Mouse (Mus musculus): Measurements from ENCODE around the gene Ubl5. TPM values are rescaled to one million over a fixed set of nuclear protein-coding genes. Genes with fewer than 3 reads are reported as not detected.

Gene Ubl5
- polyA plus RNA-seq, 1 experiment, result 571 TPM

DNA sequence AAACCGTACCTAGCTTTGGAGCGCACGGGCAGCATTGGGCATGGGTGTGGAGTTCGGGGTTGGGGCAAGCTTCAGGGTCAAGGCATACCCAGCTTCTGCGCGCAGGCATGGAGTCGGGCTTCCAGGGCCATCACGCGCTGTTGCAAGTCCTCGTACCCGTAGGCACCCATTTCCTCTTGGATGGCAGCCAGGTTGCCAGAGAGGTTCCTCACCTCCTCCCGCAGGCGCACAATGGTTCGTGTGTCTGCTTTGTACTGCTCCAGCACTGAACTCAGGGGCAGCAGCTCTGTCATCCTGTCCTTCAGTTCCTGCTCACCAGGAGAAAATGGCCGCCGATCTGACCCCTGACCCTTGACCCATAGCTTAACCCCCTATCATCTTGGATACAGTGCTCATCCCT is 29.4 kb downstream of the Ubl5 start:
- DNase-seq, result no peak
- Histone ChIP-seq H3K4me3 (replicated peaks; ENCODE audit: insufficient read depth, low read depth, low read length) (no peak overlapping the region), H3K4me1 (ENCODE audit: control insufficient read depth, insufficient read depth, low read length) (no peaks in the 10 kb centered on the region), H3K27ac (ENCODE audit: insufficient read depth, low read length) (no peak overlapping the region), H3K27me3 (ENCODE audit: control insufficient read depth, insufficient read depth, low read length) (no peaks in the 10 kb centered on the region)
- no peak for TF ChIP-seq POLR2A (IDR thresholded peaks at IDR 0.05; ENCODE audit: borderline replicate concordance, insufficient read depth, low read length)
- TF ChIP-seq CTCF (IDR thresholded peaks at IDR 0.05; ENCODE audit: borderline replicate concordance, insufficient read depth, low read depth, low read length), result no peak
- WGBS, result 79% methylated on average over 16 of the region's 16 CpGs

DNA sequence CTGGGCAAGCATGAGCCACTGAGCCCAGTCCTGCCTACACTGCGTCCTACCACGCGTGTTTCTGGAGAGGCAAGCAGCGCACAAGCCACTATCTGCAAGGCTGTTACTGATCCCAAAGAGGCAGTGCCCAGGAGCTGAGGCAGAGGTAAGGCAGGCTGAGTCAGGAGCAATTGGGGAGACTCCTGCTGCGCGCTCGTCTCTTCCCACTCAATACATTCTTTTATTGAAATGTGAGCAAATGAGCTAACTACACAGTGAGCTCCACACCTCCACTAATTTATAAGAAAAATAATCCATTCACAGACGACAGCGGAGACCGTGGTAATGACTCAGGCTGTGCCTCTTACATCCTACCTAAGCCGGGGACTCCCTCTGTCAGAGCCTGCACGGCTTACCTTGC is 35.2 kb downstream of the Ubl5 start:
- H3K27ac ChIP-seq (ENCODE audit: insufficient read depth, low read length), result no peak overlapping the region
- no peak for DNase-seq
- TF ChIP-seq CTCF (IDR thresholded peaks at IDR 0.05; ENCODE audit: borderline replicate concordance, insufficient read depth, low read depth, low read length) (no peak), POLR2A (IDR thresholded peaks at IDR 0.05; ENCODE audit: borderline replicate concordance, insufficient read depth, low read length) (no peak)
- H3K27me3 ChIP-seq (ENCODE audit: control insufficient read depth, insufficient read depth, low read length), result no peaks in the 10 kb centered on the region; the same call in 1 of the 2 replicates
- WGBS, result 88% methylated on average over 12 of the region's 12 CpGs
- no peaks in the 10 kb centered on the region for H3K4me1 ChIP-seq (ENCODE audit: control insufficient read depth, insufficient read depth, low read length)
- no peak overlapping the region for H3K4me3 ChIP-seq (replicated peaks; ENCODE audit: insufficient read depth, low read depth, low read length)

DNA sequence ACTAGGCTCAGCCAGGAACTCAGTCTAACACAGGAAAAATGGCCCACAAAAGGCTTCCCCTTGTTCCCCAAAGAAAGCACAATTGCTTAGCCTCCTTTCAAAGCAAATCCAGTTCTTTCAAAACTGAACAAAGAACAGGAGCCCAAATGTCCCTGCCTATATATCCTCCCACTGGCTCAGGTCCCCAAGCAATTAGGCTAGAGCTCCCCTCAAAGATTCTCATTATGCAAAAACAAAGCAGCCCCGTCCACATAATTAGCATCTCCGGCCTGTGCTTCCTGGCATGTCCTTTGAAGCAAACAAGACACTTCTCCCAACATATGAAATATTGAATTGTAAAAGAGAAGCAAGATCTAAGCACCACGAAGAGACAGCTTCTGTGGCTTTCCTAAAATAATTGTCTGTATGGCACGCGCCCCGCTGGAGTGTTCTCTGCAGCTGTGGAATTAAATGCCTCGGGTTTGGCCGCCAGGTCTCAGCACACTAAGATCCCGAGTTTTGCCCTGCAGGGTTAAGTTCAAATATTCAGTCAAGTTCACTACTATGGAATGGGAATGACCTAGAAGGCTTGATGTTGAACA is 37.8 kb downstream of the Ubl5 start:
- no peaks in the 10 kb centered on the region for H3K4me1 ChIP-seq (ENCODE audit: control insufficient read depth, insufficient read depth, low read length)
- TF ChIP-seq CTCF (IDR thresholded peaks at IDR 0.05; ENCODE audit: borderline replicate concordance, insufficient read depth, low read depth, low read length) (no peak), POLR2A (IDR thresholded peaks at IDR 0.05; ENCODE audit: borderline replicate concordance, insufficient read depth, low read length) (no peak)
- no peak overlapping the region for H3K27ac ChIP-seq (ENCODE audit: insufficient read depth, low read length)
- H3K27me3 ChIP-seq (ENCODE audit: control insufficient read depth, insufficient read depth, low read length), result no peaks in the 10 kb centered on the region; the same call in 1 of the 2 replicates
- 55% methylated on average over 9 of the region's 9 CpGs for WGBS
- no peak overlapping the region for H3K4me3 ChIP-seq (replicated peaks; ENCODE audit: insufficient read depth, low read depth, low read length)
- DNase-seq, result no peak

DNA sequence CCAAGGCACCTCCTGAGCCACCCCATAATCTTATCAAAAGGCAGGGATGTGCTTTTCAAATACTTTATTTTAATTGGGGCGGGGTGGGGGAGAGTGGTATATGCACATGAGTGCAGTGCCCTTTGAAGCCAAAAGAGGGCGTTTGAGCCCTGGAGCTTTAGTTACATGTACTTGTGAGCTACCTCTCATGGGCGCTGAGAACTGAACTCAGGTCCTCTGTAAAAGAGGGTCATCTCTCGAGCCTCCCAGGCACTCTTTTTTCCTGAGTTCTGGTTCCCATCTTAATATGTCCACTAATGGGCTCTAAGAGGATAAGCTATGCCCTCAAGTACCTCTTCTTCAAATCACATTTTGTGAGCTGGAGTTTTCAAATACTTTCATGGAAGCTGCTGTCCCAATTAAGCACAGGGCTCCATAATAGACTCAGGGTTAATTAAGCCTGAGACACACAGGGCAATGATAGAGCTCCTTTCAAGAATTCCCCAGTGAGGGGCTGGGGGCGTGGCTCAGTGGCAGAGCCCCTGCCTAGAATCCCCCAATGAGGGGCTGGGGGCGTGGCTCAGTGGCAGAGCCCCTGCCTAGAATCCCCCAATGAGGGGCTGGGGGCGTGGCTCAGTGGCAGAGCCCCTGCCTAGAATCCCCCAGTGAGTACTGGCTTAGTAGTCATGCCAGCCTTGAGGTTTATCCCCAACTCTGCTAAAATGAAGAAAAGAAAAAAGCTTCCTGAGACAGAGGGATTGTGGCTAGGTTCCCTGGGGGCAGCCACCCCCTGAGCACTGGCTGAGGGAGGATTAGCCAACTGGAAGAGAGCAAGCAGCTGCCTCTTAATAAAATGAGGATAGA is 39.1 kb downstream of the Ubl5 start:
- 48% methylated on average over 7 of the region's 7 CpGs for WGBS
- H3K27ac ChIP-seq (ENCODE audit: insufficient read depth, low read length), result no peak overlapping the region
- no peaks in the 10 kb centered on the region for H3K4me1 ChIP-seq (ENCODE audit: control insufficient read depth, insufficient read depth, low read length)
- TF ChIP-seq POLR2A (IDR thresholded peaks at IDR 0.05; ENCODE audit: borderline replicate concordance, insufficient read depth, low read length) (no peak), CTCF (IDR thresholded peaks at IDR 0.05; ENCODE audit: borderline replicate concordance, insufficient read depth, low read depth, low read length) (no peak)
- DNase-seq, result no peak
- H3K4me3 ChIP-seq (replicated peaks; ENCODE audit: insufficient read depth, low read depth, low read length), result no peak overlapping the region
- H3K27me3 ChIP-seq (ENCODE audit: control insufficient read depth, insufficient read depth, low read length), result no peaks in the 10 kb centered on the region; the same call in 1 of the 2 replicates

DNA sequence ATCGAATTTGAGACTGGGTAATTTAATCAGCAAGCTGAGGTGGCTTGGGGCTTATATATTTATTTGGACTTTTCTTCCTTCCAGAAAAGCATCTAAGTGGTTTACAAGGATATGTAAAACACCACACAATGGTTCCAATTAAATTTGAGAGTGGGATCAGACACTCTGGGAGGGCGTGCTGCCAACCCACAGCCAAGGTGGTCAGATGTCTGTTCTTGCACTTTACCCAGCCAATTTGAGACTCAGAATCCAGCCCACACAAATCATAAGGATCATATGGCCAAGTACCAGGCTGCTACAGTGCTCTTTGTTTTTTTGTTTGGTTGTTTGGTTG is 39.7 kb downstream of the Ubl5 start:
- Histone ChIP-seq H3K27ac (ENCODE audit: insufficient read depth, low read length) (no peak overlapping the region), H3K4me3 (replicated peaks; ENCODE audit: insufficient read depth, low read depth, low read length) (no peak overlapping the region), H3K4me1 (ENCODE audit: control insufficient read depth, insufficient read depth, low read length) (no peaks in the 10 kb centered on the region), H3K27me3 (ENCODE audit: control insufficient read depth, insufficient read depth, low read length) (no peaks in the 10 kb centered on the region; the same call in 1 of the 2 replicates)
- WGBS, result 26% methylated on average over 2 of the region's 2 CpGs
- no peak for DNase-seq
- no peak for TF ChIP-seq POLR2A (IDR thresholded peaks at IDR 0.05; ENCODE audit: borderline replicate concordance, insufficient read depth, low read length)
- TF ChIP-seq CTCF (IDR thresholded peaks at IDR 0.05; ENCODE audit: borderline replicate concordance, insufficient read depth, low read depth, low read length), result no peak

DNA sequence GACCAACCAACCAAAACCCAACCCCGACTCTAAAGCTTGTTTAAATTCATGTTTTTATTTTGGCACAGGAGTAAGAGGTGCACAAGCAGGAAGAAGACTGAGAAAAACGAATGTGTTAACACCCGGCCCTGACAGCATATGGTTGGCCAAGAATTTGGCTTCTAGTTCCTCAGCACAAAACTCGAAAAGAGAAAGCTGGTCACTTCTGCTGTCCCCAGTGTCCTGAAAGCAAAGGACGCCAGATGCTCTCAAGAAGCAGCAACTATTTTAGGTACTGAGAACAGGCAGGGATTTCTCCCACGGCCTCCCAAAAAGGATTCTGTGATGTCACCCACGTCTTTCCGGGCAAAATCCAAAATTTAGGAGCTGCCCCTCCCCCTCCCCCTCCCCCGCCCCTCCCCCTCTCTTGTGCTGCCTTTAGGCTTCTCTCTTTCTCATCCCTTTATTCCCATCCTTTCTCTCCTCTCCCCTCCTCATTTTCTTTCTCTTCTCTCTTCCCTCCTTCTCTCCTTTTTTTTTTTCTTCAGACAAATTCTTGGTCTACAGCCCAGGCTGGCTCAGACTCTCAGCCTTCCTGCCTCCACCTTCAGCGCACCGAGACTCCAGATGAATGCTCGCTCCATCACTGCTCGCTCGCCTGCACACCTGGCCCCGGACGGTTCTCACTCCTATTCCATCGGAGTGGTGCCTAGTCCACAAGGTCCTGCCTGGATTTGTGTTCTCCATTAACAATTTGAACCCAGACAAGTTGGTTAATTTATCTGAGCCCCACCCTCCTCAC is 42.6 kb downstream of the Ubl5 start:
- DNase-seq, result no peak
- TF ChIP-seq POLR2A (IDR thresholded peaks at IDR 0.05; ENCODE audit: borderline replicate concordance, insufficient read depth, low read length), result no peak
- no peak for TF ChIP-seq CTCF (IDR thresholded peaks at IDR 0.05; ENCODE audit: borderline replicate concordance, insufficient read depth, low read depth, low read length)
- H3K27me3 ChIP-seq (ENCODE audit: control insufficient read depth, insufficient read depth, low read length), result no peaks in the 10 kb centered on the region
- 13% methylated on average over 17 of the region's 17 CpGs for WGBS
- H3K4me1 ChIP-seq (ENCODE audit: control insufficient read depth, insufficient read depth, low read length), result no peaks in the 10 kb centered on the region
- no peak overlapping the region for H3K27ac ChIP-seq (ENCODE audit: insufficient read depth, low read length)
- no peak overlapping the region for H3K4me3 ChIP-seq (replicated peaks; ENCODE audit: insufficient read depth, low read depth, low read length)

DNA sequence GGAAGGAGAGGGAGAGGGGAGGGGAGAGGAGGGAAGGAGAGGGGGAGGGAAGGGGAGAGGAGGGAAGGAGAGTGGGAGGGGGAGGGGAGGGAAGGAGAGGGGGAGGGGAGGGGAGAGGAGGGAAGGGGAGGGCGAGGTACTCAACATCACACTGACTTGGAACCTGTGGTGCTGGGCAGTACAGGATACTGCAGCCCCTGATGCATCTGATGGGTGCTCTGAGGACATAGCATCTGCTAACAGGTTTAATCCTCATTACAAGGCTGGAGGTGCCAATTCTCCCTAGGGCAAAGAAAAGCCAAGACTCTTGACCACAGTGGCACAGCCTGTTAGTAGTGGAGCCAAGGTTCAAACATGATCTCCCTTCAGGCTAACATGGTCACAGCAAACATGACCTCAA is 46.7 kb downstream of the Ubl5 start:
- Histone ChIP-seq H3K27ac (ENCODE audit: insufficient read depth, low read length) (no peak overlapping the region), H3K27me3 (ENCODE audit: control insufficient read depth, insufficient read depth, low read length) (no peaks in the 10 kb centered on the region), H3K4me1 (ENCODE audit: control insufficient read depth, insufficient read depth, low read length) (no peaks in the 10 kb centered on the region), H3K4me3 (replicated peaks; ENCODE audit: insufficient read depth, low read depth, low read length) (no peak overlapping the region)
- TF ChIP-seq CTCF (IDR thresholded peaks at IDR 0.05; ENCODE audit: borderline replicate concordance, insufficient read depth, low read depth, low read length) (no peak), POLR2A (IDR thresholded peaks at IDR 0.05; ENCODE audit: borderline replicate concordance, insufficient read depth, low read length) (no peak)
- DNase-seq, result no peak
- 33% methylated on average over 1 of the region's 1 CpGs for WGBS

Measured in cerebellum, adult 2 months (tissue).